Mouse (Mus musculus): Measurements from ENCODE around the gene Pdzrn3. TPM values are rescaled to one million over a fixed set of nuclear protein-coding genes. Genes with fewer than 3 reads are reported as not detected.
A peak's percentile ranks its signal among the peaks of the same experiment; 100 is the strongest.

Gene Pdzrn3
- total RNA-seq, 2 experiments from 2014 or later: 48.3 to 55.1 TPM

GRCm38 (mm10) chr6:101194386-101194925 lies 183.2 kb downstream of the Pdzrn3 start:
- intact Hi-C loops (cut with DNase I): loop anchor here (10.0 kb wide), 1 partner anchor 220 kb away; no protein-coding TSS in a partner anchor
- no peak for DNase-seq (ENCODE audit: extremely low spot score in 1 of 2, low spot score in 2 of 2)

- intact Hi-C loops (cut with DNase I): loop anchor here (10.0 kb wide), 1 partner anchor 217 kb away; no protein-coding TSS in a partner anchor
- peak in 1 of 2 experiments; percentile 51 for DNase-seq (ENCODE audit: extremely low spot score in 1 of 2, low spot score in 2 of 2)
These were observed 186.1 kb downstream of the Pdzrn3 start for GRCm38 (mm10) chr6:101191576-101191975.

- no peak for DNase-seq (ENCODE audit: extremely low spot score in 1 of 2, low spot score in 2 of 2)
- intact Hi-C loops (cut with DNase I): no loop called here
These were observed 190.4 kb downstream of the Pdzrn3 start for GRCm38 (mm10) chr6:101187322-101187721.

GRCm38 (mm10) chr6:101186887-101187286 lies 190.8 kb downstream of the Pdzrn3 start:
- no peak for DNase-seq (ENCODE audit: extremely low spot score in 1 of 2, low spot score in 2 of 2)
- intact Hi-C loops (cut with DNase I): no loop called here

GRCm38 (mm10) chr6:101184103-101184785 lies 193.5 kb downstream of the Pdzrn3 start:
- intact Hi-C loops (cut with DNase I): no loop called here
- peak in 1 of 2 experiments; percentile 25 for DNase-seq (ENCODE audit: extremely low spot score in 1 of 2, low spot score in 2 of 2)

GRCm38 (mm10) chr6:101170699-101171098 lies 207.0 kb downstream of the Pdzrn3 start:
- no peak for DNase-seq (ENCODE audit: extremely low spot score in 1 of 2, low spot score in 2 of 2)
- intact Hi-C loops (cut with DNase I): no loop called here

GRCm38 (mm10) chr6:101153511-101153921 lies 224.2 kb downstream of the Pdzrn3 start:
- no peak for DNase-seq (ENCODE audit: extremely low spot score in 1 of 2, low spot score in 2 of 2)
- intact Hi-C loops (cut with DNase I): no loop called here

GRCm38 (mm10) chr6:101135368-101135767 lies 242.3 kb downstream of the Pdzrn3 start:
- intact Hi-C loops (cut with DNase I): no loop called here
- no peak for DNase-seq (ENCODE audit: extremely low spot score in 1 of 2, low spot score in 2 of 2)

- intact Hi-C loops (cut with DNase I): no loop called here
- DNase-seq (ENCODE audit: extremely low spot score in 1 of 2, low spot score in 2 of 2): no peak
These were observed 252.3 kb downstream of the Pdzrn3 start for GRCm38 (mm10) chr6:101125396-101125795.

GRCm38 (mm10) chr6:101108951-101109350 lies 268.7 kb downstream of the Pdzrn3 start:
- intact Hi-C loops (cut with DNase I): no loop called here
- no peak for DNase-seq (ENCODE audit: extremely low spot score in 1 of 2, low spot score in 2 of 2)

- intact Hi-C loops (cut with DNase I): no loop called here
- no peak for DNase-seq (ENCODE audit: extremely low spot score in 1 of 2, low spot score in 2 of 2)
These were observed 274.2 kb downstream of the Pdzrn3 start for GRCm38 (mm10) chr6:101103506-101103905.

- intact Hi-C loops (cut with DNase I): no loop called here
- no peak for DNase-seq (ENCODE audit: extremely low spot score in 1 of 2, low spot score in 2 of 2)
These were observed 275.7 kb downstream of the Pdzrn3 start for GRCm38 (mm10) chr6:101101709-101102654.
